ENCODE assay signal across 14 mouse cellular contexts in the genomic region with DNA sequence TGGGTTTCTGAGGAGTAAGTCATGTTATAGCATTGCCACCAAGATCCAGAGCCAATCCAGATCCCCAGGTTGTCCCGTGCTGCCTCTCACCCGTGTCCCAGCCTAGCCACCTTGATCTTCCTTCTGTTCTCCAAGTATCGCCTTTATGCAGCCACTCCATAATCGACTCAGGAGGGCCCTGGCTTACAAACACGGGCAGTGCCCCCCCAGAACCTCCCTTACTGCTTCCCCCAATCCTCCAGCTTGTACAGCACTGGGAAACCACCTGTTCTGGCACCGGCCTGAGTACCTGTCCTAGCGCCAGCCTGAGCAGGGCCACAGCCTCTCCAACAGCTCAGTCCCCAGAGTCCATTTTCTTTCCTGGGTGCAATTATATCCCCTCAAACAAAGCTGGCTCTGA. TPM values are rescaled to one million over a fixed set of nuclear protein-coding genes. Genes with fewer than 3 reads are reported as not detected.
"Had no signal": no experiment of that assay in that cellular context is flagged by ENCODE, and none has a peak within 500 bp of the region (broad histone marks: within the 10 kb centered on the region; RNA-seq: fewer than 3 reads in every experiment).

No protein-coding gene starts in this region.

- DNase-seq: kidney, postnatal 10 days; layer of hippocampus, postnatal 36 days; liver, embryonic 13.5 days; lung, adult 2 months; lung, postnatal 14 days; lung, postnatal 4 days; thymus, adult 18-20 months; thymus, postnatal 36 days had no signal

- H3K36me3 ChIP-seq: kidney, embryonic 15.5 days; liver, embryonic 13.5 days; midbrain, embryonic 15.5 days had no signal

- H3K4me3 ChIP-seq: kidney, embryonic 15.5 days; left cerebral cortex, adult 2 months; liver, embryonic 13.5 days; midbrain, embryonic 15.5 days had no signal

- H3K27me3 ChIP-seq: liver, embryonic 13.5 days; midbrain, embryonic 15.5 days had no signal

- H3K9ac ChIP-seq: kidney, embryonic 15.5 days; liver, embryonic 13.5 days; midbrain, embryonic 15.5 days had no signal

- H3K9me3 ChIP-seq: kidney, embryonic 15.5 days; liver, embryonic 13.5 days; midbrain, embryonic 15.5 days had no signal

- H3K27ac ChIP-seq: kidney, embryonic 15.5 days; left cerebral cortex, adult 2 months; liver, embryonic 13.5 days; midbrain, embryonic 15.5 days had no signal

- ATAC-seq: midbrain, embryonic 15.5 days had no signal

- H3K4me2 ChIP-seq: kidney, embryonic 15.5 days; liver, embryonic 13.5 days; midbrain, embryonic 15.5 days had no signal

RNA-seq across cellular contexts. Expression of a gene that starts 12.2 kb away (rescaled TPM):
- polyA plus RNA-seq: liver, adult 2 months; liver, embryonic 13.5 days; small intestine, adult 2 months; spleen, adult 2 months had no signal
